Comparison of ENCODE assay signal across 8 mouse cellular contexts in the genomic region with DNA sequence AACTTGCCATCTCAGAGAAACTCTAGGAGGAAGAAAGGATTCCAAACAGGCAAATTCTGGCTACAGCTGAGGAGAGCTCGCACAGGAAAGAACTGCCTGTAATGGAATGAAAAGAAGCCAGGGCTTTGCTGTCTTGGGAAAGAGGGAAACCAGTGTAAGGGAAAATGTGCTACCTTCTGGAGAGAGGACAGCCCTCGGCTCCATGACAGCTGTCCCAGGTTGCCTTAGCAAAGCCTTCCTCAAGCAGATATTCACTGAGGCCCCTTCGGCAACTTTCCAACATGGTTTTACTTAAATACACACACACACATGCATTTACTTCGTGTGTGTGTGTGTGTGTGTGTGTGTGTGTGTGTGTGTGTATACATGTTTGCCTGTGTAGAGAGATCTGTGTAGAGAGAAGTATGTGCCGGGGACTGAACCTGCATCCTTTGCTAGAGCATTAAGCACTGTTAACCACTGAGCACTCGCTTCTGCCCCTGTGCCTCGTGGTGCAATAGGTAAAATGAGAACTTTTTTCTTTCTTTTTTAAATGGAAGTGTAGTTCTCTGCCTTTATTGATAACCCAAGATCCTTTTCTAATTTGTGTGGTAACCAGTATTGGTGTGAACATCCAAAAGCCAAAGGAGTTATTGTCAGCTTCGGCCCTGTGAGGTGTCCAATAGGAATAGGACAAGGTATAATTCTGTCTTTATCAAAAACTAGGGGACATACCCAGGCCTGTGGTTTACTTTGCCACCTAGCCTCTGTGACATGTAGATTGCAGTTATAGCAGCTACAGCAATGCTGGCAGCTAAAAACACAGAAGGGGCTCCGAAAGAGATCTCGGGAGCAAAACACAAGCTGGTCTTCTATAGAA.
DNase-seq lines count a peak whose midpoint lies in the region; ATAC-seq and TF ChIP-seq lines count a peak whose summit lies in the region.

No protein-coding gene starts in this region.

- H3K4me1 ChIP-seq in thymus, adult 2 months (replicated peaks; ENCODE audit: control insufficient read depth, insufficient read depth, low read length), result 0 out of 2 replicates have a peak, but pooled peaks cover 2% of the 10 kb centered on the region
- peaks cover 18% of the 10 kb centered on the region for H3K4me1 ChIP-seq in neural tube, embryonic 15.5 days

- no peaks in the 10 kb centered on the region for H3K36me3 ChIP-seq in thymus, adult 2 months (ENCODE audit: control insufficient read depth, insufficient read depth, low read length)
- no peaks in the 10 kb centered on the region for H3K36me3 ChIP-seq in neural tube, embryonic 15.5 days

- peak overlapping the region; percentile 54 for H3K4me2 ChIP-seq in neural tube, embryonic 15.5 days

- TF ChIP-seq CTCF in thymus, adult 2 months (IDR thresholded peaks at IDR 0.05; ENCODE audit: borderline replicate concordance, control insufficient read depth, extremely low read depth, insufficient read depth, low read length, poor library complexity), result no peak

- no peak overlapping the region for H3K27ac ChIP-seq in thymus, adult 2 months (ENCODE audit: control insufficient read depth, insufficient read depth, low read length)
- peak overlapping the region; percentile 91 for H3K27ac ChIP-seq in neural tube, embryonic 15.5 days (replicated peaks)

- H3K4me3 ChIP-seq in thymus, adult 2 months (ENCODE audit: control insufficient read depth, insufficient read depth, low read length), result no peak overlapping the region
- H3K4me3 ChIP-seq in neural tube, embryonic 15.5 days (replicated peaks), result peak overlapping the region; percentile 49

- TF ChIP-seq POLR2A in thymus, adult 2 months (IDR thresholded peaks at IDR 0.05; ENCODE audit: control insufficient read depth, extremely low read depth, insufficient read depth, low read length, poor library complexity), result no peak

- peak; percentile 38 for DNase-seq in adrenal gland, adult 2 months
- DNase-seq in adrenal gland, adult 8-10 months, result no peak
- DNase-seq in thymus, adult 2 months, result peak; percentile 4
- DNase-seq in thymus, postnatal 36 days, result no peak
- DNase-seq in liver, result peak; percentile 18

- H3K27me3 ChIP-seq in thymus, adult 2 months (ENCODE audit: control insufficient read depth, insufficient read depth, low read length), result no peaks in the 10 kb centered on the region
- no peaks in the 10 kb centered on the region for H3K27me3 ChIP-seq in neural tube, embryonic 15.5 days (replicated peaks)

- peak; percentile 6; the same call in 1 of the 2 replicates for ATAC-seq in granulocyte monocyte progenitor cell, adult 5-6 weeks (replicated peaks; ENCODE audit: poor library complexity, severe bottlenecking)
- peak; percentile 46; the same call in 1 of the 2 replicates for ATAC-seq in neural tube, embryonic 15.5 days (ENCODE audit: low FRiP score)
- no peak for ATAC-seq in inflammation-experienced regulatory T-cells, adult 6 months

- 51% methylated on average over 10 of the region's 10 CpGs for WGBS in thymus, adult 2 months
- WGBS in neural tube, embryonic 15.5 days, result 32% methylated on average over 10 of the region's 10 CpGs

- H3K9ac ChIP-seq in neural tube, embryonic 15.5 days (replicated peaks), result peak overlapping the region; percentile 64

- H3K9me3 ChIP-seq in neural tube, embryonic 15.5 days (replicated peaks), result no peaks in the 10 kb centered on the region

Comparison
In these comparisons a context has a peak if more than half of its experiments do, and no peak if none do; other contexts are left out.
1. DNase-seq: peak in adrenal gland, adult 2 months (single experiment), thymus, adult 2 months (single experiment) and liver (single experiment); none in adrenal gland, adult 8-10 months (single experiment) and thymus, postnatal 36 days (0 of 2).